Mouse (Mus musculus) brain, embryonic 14.5 days (tissue): ENCODE data around the gene Dgkh.

Experiments
- CTCF ChIP-seq: fragments of 200-500 bp; IDR thresholded peaks from 2 replicates; pipeline ENCODE4 v1.5.1; 2012; ENCODE audit warnings: inconsistent platforms, mild to moderate bottlenecking, moderate library complexity, borderline replicate concordance; ENCODE audit not compliant: insufficient read depth, insufficient read length; ENCODE audit errors: extremely low read depth
- POLR2A ChIP-seq: fragments of 200-500 bp; IDR thresholded peaks from 2 replicates; pipeline ENCODE4 v1.6.1; 2012; ENCODE audit warnings: mild to moderate bottlenecking, inconsistent platforms, borderline replicate concordance; ENCODE audit not compliant: poor library complexity, insufficient read depth, insufficient read length, severe bottlenecking; ENCODE audit errors: extremely low read depth

GRCm38 (mm10) chr14:78692602-78693001, 40.0 kb downstream of the Dgkh start:
- TF ChIP-seq CTCF (no peak), POLR2A (no peak)
